Mouse (Mus musculus): ENCODE measurements around the gene Vrtn.

DNA sequence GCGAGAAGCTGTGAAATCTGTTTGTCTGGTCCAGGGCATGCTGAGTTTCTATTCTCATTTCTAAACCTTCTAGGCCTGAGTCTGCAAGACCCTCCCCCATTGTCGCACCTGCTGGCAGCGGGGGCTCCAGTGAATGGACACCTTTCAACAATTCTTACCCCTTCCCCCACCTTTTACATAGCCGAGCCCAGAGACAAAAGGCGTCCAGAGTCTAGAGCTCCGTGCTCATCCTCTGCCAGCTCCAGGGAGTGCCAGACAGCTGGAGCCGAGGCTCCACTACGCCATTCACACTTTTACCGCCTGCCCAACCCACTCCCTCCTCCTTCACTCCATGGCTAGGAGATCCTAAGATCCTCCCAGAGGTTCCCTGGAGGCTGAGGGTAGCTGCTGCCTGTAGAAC, 15.7 kb upstream of the Vrtn start:
- TF ChIP-seq CTCF (IDR thresholded peaks at IDR 0.05; ENCODE audit: low read depth) (no peak), EP300 (IDR thresholded peaks at IDR 0.05; ENCODE audit: low read depth) (no peak)

All from heart, postnatal 0 days (tissue).